ENCODE assay signal across 8 mouse cellular contexts in genomic region chr17:28207591-28208313, GRCm38 (mm10). TPM values are rescaled to one million over a fixed set of nuclear protein-coding genes. Genes with fewer than 3 reads are reported as not detected.
DNase-seq lines count a peak whose midpoint lies in the region; ATAC-seq and TF ChIP-seq lines count a peak whose summit lies in the region.

TSS of gene Def6 (plus strand) at chr17:28207778.

- H3K79me2 ChIP-seq in liver, adult 2 months (ENCODE audit: control insufficient read depth, insufficient read depth, low read length), result no peaks in the 10 kb centered on the region

- H3K36me3 ChIP-seq in liver, adult 2 months (ENCODE audit: control insufficient read depth, insufficient read depth, low read length), result no peaks in the 10 kb centered on the region
- H3K36me3 ChIP-seq in midbrain, postnatal 0 days (ENCODE audit: insufficient read depth, low read length), result peaks cover 6% of the 10 kb centered on the region

- no peaks in the 10 kb centered on the region for H3K9me3 ChIP-seq in midbrain, postnatal 0 days (ENCODE audit: low read length)

- ATAC-seq in midbrain, postnatal 0 days (ENCODE audit: low FRiP score), result peak; percentile 35; the same call in 1 of the 2 replicates

- 0 out of 2 replicates have a peak, but pooled peaks have one; percentile 14 for TF ChIP-seq POLR2A in cortical plate, adult 2 months (IDR thresholded peaks at IDR 0.05; ENCODE audit: extremely low read depth, insufficient read depth, low read length)
- 0 out of 2 replicates have a peak, but pooled peaks have one; percentile 15 for TF ChIP-seq POLR2A in liver, adult 2 months (IDR thresholded peaks at IDR 0.05; ENCODE audit: extremely low read depth, insufficient read depth, low read length)

- H3K4me3 ChIP-seq in cortical plate, adult 2 months (ENCODE audit: insufficient read depth, low read length), result peak within 1 kb of the TSS; percentile 25; the same call in 1 of the 2 replicates
- H3K4me3 ChIP-seq in liver, adult 2 months (ENCODE audit: insufficient read depth, low read depth, low read length), result peak within 1 kb of the TSS; percentile 34; the same call in 1 of the 2 replicates
- peak within 1 kb of the TSS; percentile 15 for H3K4me3 ChIP-seq in midbrain, postnatal 0 days (ENCODE audit: low read depth, low read length)

- H3K4me1 ChIP-seq in cortical plate, adult 2 months (ENCODE audit: control insufficient read depth, insufficient read depth, low read length), result no peaks in the 10 kb centered on the region
- no peaks in the 10 kb centered on the region for H3K4me1 ChIP-seq in liver, adult 2 months (ENCODE audit: control insufficient read depth, insufficient read depth, low read length)
- H3K4me1 ChIP-seq in midbrain, postnatal 0 days (ENCODE audit: insufficient read depth, low read length), result no peaks in the 10 kb centered on the region

- peak within 1 kb of the TSS; percentile 35 for H3K9ac ChIP-seq in liver, adult 2 months (ENCODE audit: low read depth, low read length)
- peak within 1 kb of the TSS; percentile 42; the same call in 1 of the 2 replicates for H3K9ac ChIP-seq in midbrain, postnatal 0 days (replicated peaks; ENCODE audit: low read length, poor library complexity, severe bottlenecking)

- H3K27ac ChIP-seq in cortical plate, adult 2 months (ENCODE audit: insufficient read depth, low read length), result peak within 1 kb of the TSS; percentile 63; the same call in 1 of the 2 replicates
- H3K27ac ChIP-seq in liver, adult 2 months (replicated peaks; ENCODE audit: insufficient read depth, low read depth, low read length), result no peak within 1 kb of the TSS
- H3K27ac ChIP-seq in midbrain, postnatal 0 days (ENCODE audit: low read depth, low read length), result no peak within 1 kb of the TSS

- WGBS in liver, adult 2 months, result 43% methylated on average over 25 of the region's 26 CpGs
- WGBS in midbrain, postnatal 0 days, result 25% methylated on average over 26 of the region's 26 CpGs

- peak within 1 kb of the TSS; percentile 36 for H3K4me2 ChIP-seq in midbrain, postnatal 0 days (ENCODE audit: low read depth, low read length, poor library complexity, severe bottlenecking)

- no peaks in the 10 kb centered on the region for H3K27me3 ChIP-seq in liver, adult 2 months (ENCODE audit: control insufficient read depth, insufficient read depth, low read length)
- no peaks in the 10 kb centered on the region for H3K27me3 ChIP-seq in midbrain, postnatal 0 days (ENCODE audit: insufficient read depth, low read length)

- peak; percentile 71 to 79 for DNase-seq in cerebellum, postnatal 10 days
- no peak for DNase-seq in cerebellum, adult 11-12 months
- peak; percentile 70 to 76 for DNase-seq in gastrocnemius, postnatal 36 days
- DNase-seq in induced T-regulatory cell, adult 2 months (ENCODE audit: low read depth), result peak; percentile 93
- no peak for DNase-seq in liver, adult 2 months (ENCODE audit: extremely low read depth, low read depth, low spot score)
- peak; percentile 70 for DNase-seq in midbrain, postnatal 0 days (ENCODE audit: low spot score)
- DNase-seq in spleen, postnatal 4 days (ENCODE audit: low spot score in 2 of 2), result peak; percentile 78 to 89

- intact Hi-C loops in gastrocnemius, postnatal 36 days (cut with DNase I), result loop anchor here (5.0 kb wide), 1 partner anchor 160 kb away; the partner anchor contains the start of gene Tulp1

- TF ChIP-seq CTCF in cortical plate, adult 2 months (IDR thresholded peaks at IDR 0.05; ENCODE audit: extremely low read depth, insufficient read depth, low read length), result 0 out of 2 replicates have a peak, but pooled peaks have one; percentile 7
- peak; percentile 64 for TF ChIP-seq CTCF in liver, adult 2 months (IDR thresholded peaks at IDR 0.05; ENCODE audit: low read depth, low read length)
- peak; percentile 66 for TF ChIP-seq CTCF in midbrain, postnatal 0 days (IDR thresholded peaks at IDR 0.05)

RNA-seq across cellular contexts. Expression of gene Def6, which starts in this region (rescaled TPM):
- polyA plus RNA-seq in cortical plate, adult 2 months (2012; rRNA removed), result 3.7 and 4.5 TPM in 2 replicates
- total RNA-seq in gastrocnemius, postnatal 36 days (2021), result 1 to 10 TPM; 1.8 to 2.6 TPM
- total RNA-seq in liver, adult 2 months (2014; rRNA removed), result 0.28 and 0.67 TPM in 2 replicates
- polyA plus RNA-seq in liver, adult 2 months (2012; rRNA removed), result 0.31 and 1.0 TPM in 2 replicates
- 6.7 and 8.5 TPM in 2 replicates for total RNA-seq in midbrain, postnatal 0 days (2014; rRNA removed)
- 7.4 and 8.3 TPM in 2 replicates for polyA plus RNA-seq in midbrain, postnatal 0 days (2015; fragmentation: Nextera tagmentation; extraction: Ambion mirVana)

Comparison
In these comparisons a context has a peak if more than half of its experiments do, and no peak if none do; other contexts are left out.
1. DNase-seq: peak in cerebellum, postnatal 10 days (2 of 2), gastrocnemius, postnatal 36 days (2 of 2), induced T-regulatory cell, adult 2 months (single experiment), midbrain, postnatal 0 days (single experiment) and spleen, postnatal 4 days (2 of 2); none in cerebellum, adult 11-12 months (single experiment) and liver, adult 2 months (single experiment).
2. CTCF ChIP-seq: peak in every context shown above with its lines; median percentile 66 in midbrain, postnatal 0 days; 64 in liver, adult 2 months; 7 in cortical plate, adult 2 months.
3. Peak in every context shown above with its lines, with median percentiles within 50 percentile points of each other: H3K4me3 ChIP-seq.